In genomic region chr8:4608896-4609295, GRCm38 (mm10) we compare ENCODE assay signal across 20 mouse cellular contexts. TPM values are rescaled to one million over a fixed set of nuclear protein-coding genes. Genes with fewer than 3 reads are reported as not detected.
DNase-seq lines count a peak whose midpoint lies in the region; ATAC-seq and TF ChIP-seq lines count a peak whose summit lies in the region.
"Had no signal": no experiment of that assay in that cellular context is flagged by ENCODE, and none has a peak within 500 bp of the region (broad histone marks: within the 10 kb centered on the region; RNA-seq: fewer than 3 reads in every experiment).

No protein-coding gene starts in this region.

- no peak overlapping the region for H3K4me2 ChIP-seq in kidney, postnatal 0 days (ENCODE audit: low read length)
- H3K4me2 ChIP-seq: embryonic facial prominence, embryonic 12.5 days; forebrain, embryonic 13.5 days; heart, embryonic 12.5 days; hindbrain, embryonic 15.5 days had no signal

- no peak for ATAC-seq in kidney, postnatal 0 days (replicated peaks; ENCODE audit: low FRiP score, low read depth)
- ATAC-seq: forebrain, embryonic 13.5 days; forebrain, postnatal 0 days; inflammation-experienced regulatory T-cells, adult 6 months had no signal

- H3K27me3 ChIP-seq in kidney, postnatal 0 days (ENCODE audit: insufficient read depth, low read length), result no peaks in the 10 kb centered on the region
- H3K27me3 ChIP-seq: embryonic facial prominence, embryonic 12.5 days; forebrain, embryonic 13.5 days; heart, embryonic 12.5 days; hindbrain, embryonic 15.5 days had no signal

- no peak for TF ChIP-seq CTCF in kidney, postnatal 0 days (IDR thresholded peaks at IDR 0.05; ENCODE audit: low read depth)

- H3K9me3 ChIP-seq in kidney, postnatal 0 days (replicated peaks; ENCODE audit: low read length), result no peaks in the 10 kb centered on the region
- H3K9me3 ChIP-seq: embryonic facial prominence, embryonic 12.5 days; forebrain, embryonic 13.5 days; heart, embryonic 12.5 days; hindbrain, embryonic 15.5 days had no signal

- H3K9ac ChIP-seq in kidney, postnatal 0 days (ENCODE audit: low read depth, low read length), result no peak overlapping the region
- H3K9ac ChIP-seq: embryonic facial prominence, embryonic 12.5 days; forebrain, embryonic 13.5 days; forebrain, postnatal 0 days; heart, embryonic 12.5 days; hindbrain, embryonic 15.5 days had no signal

- 74% methylated on average over 7 of the region's 7 CpGs for WGBS in kidney, postnatal 0 days

- 0 out of 2 replicates have a peak, but pooled peaks cover 3% of the 10 kb centered on the region for H3K4me1 ChIP-seq in kidney, postnatal 0 days (replicated peaks; ENCODE audit: insufficient read depth, low read length)

- H3K27ac ChIP-seq in kidney, postnatal 0 days, result no peak overlapping the region
- H3K27ac ChIP-seq: embryonic facial prominence, embryonic 12.5 days; forebrain, embryonic 13.5 days; hindbrain, embryonic 15.5 days had no signal

- DNase-seq in kidney, postnatal 0 days (ENCODE audit: low spot score), result peak; percentile 48
- no peak for DNase-seq in kidney, postnatal 25 days
- peak; percentile 4 for DNase-seq in ovary, adult 18-20 months (ENCODE audit: low spot score)
- no peak for DNase-seq in ovary, postnatal 10 days (ENCODE audit: low spot score)
- DNase-seq in induced T-regulatory cell, adult 2 months (ENCODE audit: low read depth), result peak; percentile 43
- DNase-seq in urinary bladder, postnatal 36 days (ENCODE audit: low spot score in 2 of 2), result no peak
- DNase-seq: adrenal gland, adult 8-10 months; adrenal gland, postnatal 36 days; B cell, adult 2 months; cerebellum, adult 2 months; cerebellum, postnatal 10 days; embryo, embryonic 11 days; forebrain, postnatal 0 days; gastrocnemius, postnatal 14 days; heart, postnatal 36 days had no signal

- no peak overlapping the region for H3K4me3 ChIP-seq in kidney, postnatal 0 days (replicated peaks; ENCODE audit: low read depth, low read length)
- H3K4me3 ChIP-seq: embryonic facial prominence, embryonic 12.5 days; forebrain, embryonic 13.5 days; heart, embryonic 12.5 days; hindbrain, embryonic 15.5 days had no signal

- H3K36me3 ChIP-seq in kidney, postnatal 0 days (ENCODE audit: insufficient read depth, low read length), result no peaks in the 10 kb centered on the region
- H3K36me3 ChIP-seq: embryonic facial prominence, embryonic 12.5 days; heart, embryonic 12.5 days; hindbrain, embryonic 15.5 days had no signal

RNA-seq across cellular contexts. Expression of gene Zfp958, which starts 4.1 kb away (rescaled TPM):
- polyA plus RNA-seq in kidney, postnatal 0 days (2015; fragmentation: Nextera tagmentation; extraction: Ambion mirVana), result 13.8 and 16.4 TPM in 2 replicates

Comparison
In these comparisons a context has a peak if more than half of its experiments do, and no peak if none do; other contexts are left out.
1. DNase-seq: peak in kidney, postnatal 0 days (single experiment), ovary, adult 18-20 months (single experiment) and induced T-regulatory cell, adult 2 months (single experiment); none in kidney, postnatal 25 days (0 of 2), ovary, postnatal 10 days (single experiment) and urinary bladder, postnatal 36 days (0 of 2).